Mouse (Mus musculus) heart, adult 8-10 months (tissue): ENCODE measurements around the gene Prdm16. TPM values are rescaled to one million over a fixed set of nuclear protein-coding genes. Genes with fewer than 3 reads are reported as not detected.
A peak's percentile ranks its signal among the peaks of the same experiment; 100 is the strongest.

Source experiments
- DNase-seq: peaks from one replicate; pipeline ENCODE4 v3.0.0; 2022; ENCODE audit warnings: low spot score
- total RNA-seq, 4 experiments: library from RNA; stranded (reverse); gene quantifications; 2 replicates each; pipeline ENCODE4 v1.2.4; 2022

The Prdm16 gene
- total RNA-seq, 4 experiments from 2014 or later: 12.6 to 15.7 (median 14.3) TPM

GRCm38 (mm10) chr4:154336650-154337049, 300.0 kb downstream of the Prdm16 start:
- DNase-seq: peak; percentile 78

- DNase-seq: no peak
Observed at GRCm38 (mm10) chr4:154335761-154336160, 300.9 kb downstream of the Prdm16 start, which contains the start of gene B230104I21Rik. B230104I21Rik (plus strand) TSS chr4:154336127.

- peak; percentile 60 for DNase-seq
Observed at GRCm38 (mm10) chr4:154334699-154335402, 301.8 kb downstream of the Prdm16 start.

- DNase-seq: peak; percentile 39
Observed at GRCm38 (mm10) chr4:154333300-154333699, 303.4 kb downstream of the Prdm16 start.

GRCm38 (mm10) chr4:154331271-154331670, 305.4 kb downstream of the Prdm16 start:
- no peak for DNase-seq

- peak; percentile 55 for DNase-seq
Observed at GRCm38 (mm10) chr4:154330001-154330400, 306.7 kb downstream of the Prdm16 start.

GRCm38 (mm10) chr4:154328836-154329235, 307.8 kb downstream of the Prdm16 start:
- peak; percentile 70 for DNase-seq

GRCm38 (mm10) chr4:154328431-154328830, 308.2 kb downstream of the Prdm16 start:
- no peak for DNase-seq

GRCm38 (mm10) chr4:154325410-154325809, 311.3 kb downstream of the Prdm16 start:
- DNase-seq: no peak

GRCm38 (mm10) chr4:154313622-154313967, 323.1 kb downstream of the Prdm16 start:
- DNase-seq: no peak

- DNase-seq: no peak
Observed at GRCm38 (mm10) chr4:154312935-154313621, 323.6 kb downstream of the Prdm16 start.

GRCm38 (mm10) chr4:154312143-154312812, 324.4 kb downstream of the Prdm16 start:
- no peak for DNase-seq

- no peak for DNase-seq
Observed at GRCm38 (mm10) chr4:154310576-154311262, 326.0 kb downstream of the Prdm16 start.

- no peak for DNase-seq
Observed at GRCm38 (mm10) chr4:154309131-154309530, 327.5 kb downstream of the Prdm16 start.

GRCm38 (mm10) chr4:154301466-154301881, 335.2 kb downstream of the Prdm16 start, which contains the start of gene Arhgef16:
Arhgef16 (minus strand) TSS chr4:154301676.
- DNase-seq: peak; percentile 46

GRCm38 (mm10) chr4:154299541-154300271, 337.0 kb downstream of the Prdm16 start:
- no peak for DNase-seq

- DNase-seq: no peak
Observed at GRCm38 (mm10) chr4:154297761-154298160, 338.9 kb downstream of the Prdm16 start.

- DNase-seq: no peak
Observed at GRCm38 (mm10) chr4:154294262-154294731, 342.4 kb downstream of the Prdm16 start.

- no peak for DNase-seq
Observed at GRCm38 (mm10) chr4:154293735-154294201, 342.9 kb downstream of the Prdm16 start.

- no peak for DNase-seq
Observed at GRCm38 (mm10) chr4:154283671-154284070, 353.0 kb downstream of the Prdm16 start.

GRCm38 (mm10) chr4:154279481-154279880, 357.2 kb downstream of the Prdm16 start:
- no peak for DNase-seq
